Mouse (Mus musculus) liver, adult 2 months (tissue): ENCODE data around the gene Srsf1. TPM values are rescaled to one million over a fixed set of nuclear protein-coding genes. Genes with fewer than 3 reads are reported as not detected.

Source experiments
- DNase-seq: peaks from one replicate; pipeline ENCODE4 v3.0.0-alpha.2; 2011; ENCODE audit warnings: low read depth, low spot score; ENCODE audit errors: extremely low read depth
- H3K27ac ChIP-seq: fragments of 200-500 bp; replicated peaks from 2 replicates; pipeline ENCODE4 v1.5.1; 2012; ENCODE audit warnings: low read depth, mild to moderate bottlenecking, control low read depth, inconsistent platforms, low read length; ENCODE audit not compliant: insufficient read depth
- H3K27me3 ChIP-seq: fragments of 200-500 bp; 2 replicates; pipeline ENCODE4 v1.6.1; 2012; ENCODE audit warnings: mild to moderate bottlenecking, moderate library complexity, low read length, inconsistent platforms; ENCODE audit not compliant: control insufficient read depth, insufficient read depth
- H3K36me3 ChIP-seq: fragments of 200-500 bp; 2 replicates; pipeline ENCODE4 v1.6.1; 2012; ENCODE audit warnings: low read length, inconsistent platforms; ENCODE audit not compliant: control insufficient read depth, insufficient read depth
- H3K4me1 ChIP-seq: fragments of 200-500 bp; 2 replicates; pipeline ENCODE4 v1.6.1; 2011; ENCODE audit warnings: low read length; ENCODE audit not compliant: control insufficient read depth, insufficient read depth
- H3K4me3 ChIP-seq: fragments of 200-500 bp; 2 replicates; pipeline ENCODE4 v1.5.1; 2011; ENCODE audit warnings: low read depth, mild to moderate bottlenecking, control low read depth, low read length, moderate library complexity; ENCODE audit not compliant: insufficient read depth
- H3K79me2 ChIP-seq: fragments of 200-500 bp; 2 replicates; pipeline ENCODE4 v1.6.1; 2012; ENCODE audit warnings: inconsistent platforms, mild to moderate bottlenecking, low read length, moderate library complexity; ENCODE audit not compliant: control insufficient read depth, insufficient read depth
- H3K9ac ChIP-seq: fragments of 200-500 bp; 2 replicates; pipeline ENCODE4 v1.6.1; 2012; ENCODE audit warnings: low read depth, mild to moderate bottlenecking, control low read depth, inconsistent platforms, low read length
- CTCF ChIP-seq: fragments of 200-500 bp; IDR thresholded peaks from 2 replicates; pipeline ENCODE4 v1.5.1; 2011; ENCODE audit warnings: low read depth, low read length, control low read depth
- POLR2A ChIP-seq: fragments of 200-500 bp; IDR thresholded peaks from 2 replicates; pipeline ENCODE4 v1.6.1; 2011; ENCODE audit warnings: low read length, control low read depth; ENCODE audit not compliant: insufficient read depth; ENCODE audit errors: extremely low read depth
- WGBS: fragments of 180-500 bp; shearing (Covaris S2); methylation state at CpG from one replicate; pipeline ENCODE4 v1.1.7; 2018; 5-methylcytosine and 5-hydroxymethylcytosine counted together
- polyA plus RNA-seq: library from polyadenylated mRNA; depleted of rRNA; stranded (reverse); fragments of >200 nt; gene quantifications from 2 replicates; pipeline ENCODE4 v1.2.3, GENCODE M21; 2012
- total RNA-seq: library from RNA; depleted of rRNA; stranded (reverse); fragments of >200 nt; gene quantifications from 2 replicates; pipeline ENCODE4 v1.2.3, GENCODE M21; 2014

Srsf1 gene
- total and polyA plus RNA-seq, 2 experiments: 44.1 to 84.0 TPM

DNA sequence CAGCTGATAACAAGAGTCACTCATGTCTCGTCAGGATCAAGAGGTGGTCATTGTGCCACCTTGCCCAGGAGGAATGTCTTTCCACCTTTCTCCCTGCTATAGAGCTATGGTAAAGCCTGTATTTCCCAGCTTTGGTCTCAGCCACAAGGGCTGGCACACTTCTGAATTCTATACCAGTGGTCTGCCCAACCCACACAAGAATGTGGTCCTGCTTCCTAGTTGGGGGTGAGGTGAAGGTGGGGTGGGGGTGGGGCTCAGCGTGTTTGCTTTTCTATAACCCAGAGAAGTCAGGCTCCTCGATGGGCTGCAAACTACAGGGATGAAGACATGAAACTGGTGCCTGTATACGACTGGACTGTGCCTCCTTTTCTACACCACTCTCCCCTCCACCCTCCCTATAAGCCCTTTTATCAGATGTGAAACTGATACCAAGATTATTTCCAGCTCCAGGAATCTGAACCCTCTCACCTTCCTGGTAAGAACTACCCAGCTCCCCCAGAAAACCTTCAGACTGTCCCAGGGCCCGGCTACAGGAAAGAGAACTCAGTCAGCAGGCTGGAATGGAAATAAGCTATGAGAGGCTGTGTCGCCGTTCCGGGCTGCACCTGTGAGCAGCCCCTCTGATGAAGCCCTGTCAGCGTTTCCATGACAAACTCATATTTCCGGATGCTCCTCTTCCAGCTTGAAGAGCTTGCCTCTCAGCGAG lies 35.8 kb upstream of the Srsf1 start:
- DNase-seq: no peak
- Histone ChIP-seq H3K79me2 (no peaks in the 10 kb centered on the region), H3K4me1 (no peaks in the 10 kb centered on the region), H3K27me3 (no peaks in the 10 kb centered on the region), H3K36me3 (no peaks in the 10 kb centered on the region), H3K9ac (no peak overlapping the region), H3K27ac (no peak overlapping the region), H3K4me3 (no peak overlapping the region)
- WGBS: 80% methylated on average over 11 of the region's 11 CpGs
- TF ChIP-seq CTCF (no peak), POLR2A (no peak)

DNA sequence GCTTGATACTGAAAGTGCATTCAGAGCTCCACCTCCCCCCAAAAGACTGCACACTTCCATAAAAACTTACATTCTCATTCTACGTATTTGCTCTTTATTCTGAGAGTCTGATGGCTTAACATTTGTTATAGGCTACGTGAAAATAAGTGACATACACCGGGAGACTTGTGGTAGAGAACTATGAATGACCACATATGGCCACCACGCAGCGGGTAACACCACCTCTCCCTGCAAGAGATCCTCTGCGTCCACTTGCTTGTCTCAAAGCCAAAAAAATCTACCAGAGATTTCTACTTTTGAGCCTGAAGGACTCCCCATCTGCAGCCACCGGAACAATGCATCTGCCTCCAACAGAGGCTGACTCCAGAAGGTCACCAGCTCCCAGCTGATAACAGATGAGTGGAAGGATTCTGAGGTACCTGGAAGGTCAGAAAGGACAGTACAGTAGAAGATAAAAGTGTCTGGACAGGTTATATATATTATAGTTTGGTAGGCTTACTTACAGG lies 35.2 kb upstream of the Srsf1 start:
- no peaks in the 10 kb centered on the region for H3K4me1 ChIP-seq
- DNase-seq: no peak
- TF ChIP-seq CTCF (no peak), POLR2A (no peak)
- H3K9ac ChIP-seq: no peak overlapping the region
- no peaks in the 10 kb centered on the region for H3K27me3 ChIP-seq
- no peak overlapping the region for H3K27ac ChIP-seq
- H3K36me3 ChIP-seq: no peaks in the 10 kb centered on the region
- WGBS: 86% methylated on average over 7 of the region's 7 CpGs
- no peak overlapping the region for H3K4me3 ChIP-seq
- no peaks in the 10 kb centered on the region for H3K79me2 ChIP-seq

DNA sequence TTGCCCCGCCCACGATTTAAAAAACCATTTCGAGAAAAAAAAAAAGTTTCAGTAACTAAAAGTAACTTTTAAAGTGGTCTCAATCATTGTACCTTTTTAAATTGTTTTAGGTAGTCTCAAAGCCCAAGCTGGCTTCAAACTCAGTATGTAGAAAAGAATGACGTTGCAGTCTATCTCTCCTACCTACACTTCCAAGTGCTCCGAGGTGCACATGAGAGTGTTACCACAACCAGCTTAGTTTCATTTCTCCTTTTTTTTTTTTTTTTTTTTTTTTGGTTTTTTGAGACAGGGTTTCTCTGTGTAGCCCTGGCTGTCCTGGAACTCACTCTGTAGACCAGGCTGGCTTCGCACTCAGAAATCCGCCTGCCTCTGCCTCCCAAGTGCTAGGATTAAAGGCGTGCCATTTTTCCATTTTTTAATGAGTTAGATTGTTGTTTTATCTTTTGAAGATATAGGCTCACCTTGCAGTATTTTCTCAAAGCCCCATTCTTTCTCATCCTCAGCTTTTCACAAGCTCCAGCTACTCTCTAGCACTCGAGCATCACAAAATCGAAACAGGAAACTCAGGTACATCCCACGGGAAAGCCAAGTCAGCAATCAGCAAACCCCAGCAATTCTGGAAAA lies 34.4 kb upstream of the Srsf1 start:
- TF ChIP-seq CTCF (no peak), POLR2A (no peak)
- H3K9ac ChIP-seq: no peak overlapping the region
- no peaks in the 10 kb centered on the region for H3K27me3 ChIP-seq
- H3K36me3 ChIP-seq: no peaks in the 10 kb centered on the region
- no peaks in the 10 kb centered on the region for H3K79me2 ChIP-seq
- no peak overlapping the region for H3K27ac ChIP-seq
- no peaks in the 10 kb centered on the region for H3K4me1 ChIP-seq
- DNase-seq: no peak
- WGBS: 85% methylated on average over 11 of the region's 11 CpGs
- H3K4me3 ChIP-seq: no peak overlapping the region

- DNase-seq: no peak
- H3K4me3 ChIP-seq: no peak overlapping the region
- no peak for TF ChIP-seq CTCF
- H3K27ac ChIP-seq: no peak overlapping the region
- H3K4me1 ChIP-seq: no peaks in the 10 kb centered on the region
- H3K9ac ChIP-seq: no peak overlapping the region
- no peaks in the 10 kb centered on the region for H3K79me2 ChIP-seq
- WGBS: 88% methylated on average over 10 of the region's 10 CpGs
- no peaks in the 10 kb centered on the region for H3K36me3 ChIP-seq
- no peaks in the 10 kb centered on the region for H3K27me3 ChIP-seq
These were observed 33.5 kb upstream of the Srsf1 start for GRCm38 (mm10) chr11:88013632-88014031.

DNA sequence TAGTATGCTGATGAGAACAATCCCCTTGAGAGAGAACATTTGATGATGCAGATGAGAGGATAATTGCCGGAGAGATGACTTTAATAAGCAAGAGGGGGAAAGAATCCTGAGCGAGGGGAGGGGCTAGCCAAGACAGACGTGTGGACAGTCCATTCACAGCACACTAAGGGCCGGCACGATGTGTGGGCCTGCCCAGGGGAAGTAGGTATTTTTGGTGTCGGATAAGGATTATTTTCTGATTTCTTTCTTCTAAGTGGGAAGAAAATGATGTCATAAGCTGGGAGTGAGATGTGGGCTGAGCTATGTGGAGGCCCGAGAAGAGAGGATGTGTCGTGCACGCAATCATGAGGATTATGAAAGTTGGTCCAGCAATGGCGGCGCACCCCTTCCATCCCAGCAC lies 32.0 kb upstream of the Srsf1 start:
- Histone ChIP-seq H3K79me2 (no peaks in the 10 kb centered on the region), H3K36me3 (no peaks in the 10 kb centered on the region), H3K4me3 (no peak overlapping the region), H3K27ac (no peak overlapping the region), H3K4me1 (no peaks in the 10 kb centered on the region), H3K27me3 (no peaks in the 10 kb centered on the region), H3K9ac (no peak overlapping the region)
- TF ChIP-seq POLR2A (no peak), CTCF (no peak)
- no peak for DNase-seq
- 91% methylated on average over 11 of the region's 11 CpGs for WGBS

GRCm38 (mm10) chr11:88015795-88016194 lies 31.4 kb upstream of the Srsf1 start:
- Histone ChIP-seq H3K4me1 (no peaks in the 10 kb centered on the region), H3K27me3 (no peaks in the 10 kb centered on the region), H3K4me3 (no peak overlapping the region), H3K27ac (no peak overlapping the region), H3K79me2 (no peaks in the 10 kb centered on the region), H3K36me3 (no peaks in the 10 kb centered on the region), H3K9ac (no peak overlapping the region)
- 91% methylated on average over 6 of the region's 6 CpGs for WGBS
- no peak for DNase-seq
- no peak for TF ChIP-seq CTCF
- no peak for TF ChIP-seq POLR2A
